Mouse (Mus musculus) skeletal muscle tissue, adult 2 months (tissue): ENCODE measurements around the gene Sec24a.
"Not testable (repeated sequence)": the region's sequence is repeated elsewhere in the genome, so short reads cannot be mapped to it uniquely, and the experiment has no call there.

Source experiments
- DNase-seq: peaks from one replicate; pipeline ENCODE4 v3.0.0-alpha.2; 2012; ENCODE audit warnings: low read depth, low spot score

Sec24a gene

DNA sequence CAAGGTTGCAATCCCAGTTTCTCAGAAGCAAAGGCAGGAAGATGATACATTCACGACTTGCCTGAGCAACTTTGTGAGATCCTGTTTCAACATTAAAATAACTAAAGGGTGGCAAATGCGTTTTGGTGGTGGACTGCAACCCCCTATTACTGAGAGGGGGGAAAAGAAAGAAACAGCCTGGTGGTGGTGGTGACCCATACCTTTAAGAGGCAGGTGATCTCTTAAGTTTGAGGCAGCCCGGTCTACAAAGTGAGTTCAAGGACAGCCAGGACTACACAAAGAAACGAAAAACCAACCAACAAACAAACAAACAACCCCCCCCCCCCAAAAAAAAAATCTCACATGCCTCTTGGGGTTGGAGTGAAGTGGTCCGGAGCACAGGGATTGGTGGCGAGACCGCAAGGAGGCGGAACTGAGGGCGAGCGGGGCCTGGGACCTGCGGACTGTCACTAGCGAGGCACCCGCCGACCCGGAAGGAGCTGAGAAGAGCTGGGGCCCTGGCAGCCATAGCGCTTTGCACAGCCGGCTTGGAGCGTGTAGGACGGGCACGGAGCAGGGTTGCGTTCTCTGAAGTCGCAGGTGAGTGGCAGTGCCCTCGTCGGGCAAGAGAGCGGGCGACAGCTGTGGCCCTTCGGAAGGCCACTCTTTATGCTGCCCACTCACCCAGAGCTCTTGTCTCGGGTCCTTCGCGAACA, at the start of gene Sec24a, which contains the start of gene Sar1b:
Gene Sec24a, minus strand, starts transcription at position 422 of the 695 bp plus-strand sequence.
Gene Sar1b, plus strand, starts transcription at position 475 of the 695 bp plus-strand sequence.
- peak; percentile 88 for DNase-seq

GRCm38 (mm10) chr11:51812022-51812546, 48.6 kb upstream of the Sec24a start:
- no peak for DNase-seq

DNA sequence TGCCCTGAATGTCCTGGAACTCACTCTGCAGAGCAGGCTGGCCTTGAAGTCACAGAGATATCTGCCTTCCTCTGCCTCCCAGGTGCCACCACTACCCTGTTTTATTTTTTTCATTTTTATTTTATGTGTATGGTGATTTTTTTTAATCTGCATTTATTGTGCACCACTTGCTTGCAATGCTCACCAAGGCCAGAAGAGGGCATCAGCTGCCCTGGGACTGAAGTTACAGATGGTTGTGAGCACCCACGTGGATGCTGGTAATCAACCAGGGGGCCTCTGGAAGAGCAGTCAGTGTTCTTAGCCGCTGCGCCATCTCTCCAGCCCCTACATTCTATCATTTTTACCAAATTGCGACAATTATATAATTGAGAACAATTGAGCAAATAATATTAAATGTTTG, 47.8 kb upstream of the Sec24a start:
- DNase-seq: no peak

DNA sequence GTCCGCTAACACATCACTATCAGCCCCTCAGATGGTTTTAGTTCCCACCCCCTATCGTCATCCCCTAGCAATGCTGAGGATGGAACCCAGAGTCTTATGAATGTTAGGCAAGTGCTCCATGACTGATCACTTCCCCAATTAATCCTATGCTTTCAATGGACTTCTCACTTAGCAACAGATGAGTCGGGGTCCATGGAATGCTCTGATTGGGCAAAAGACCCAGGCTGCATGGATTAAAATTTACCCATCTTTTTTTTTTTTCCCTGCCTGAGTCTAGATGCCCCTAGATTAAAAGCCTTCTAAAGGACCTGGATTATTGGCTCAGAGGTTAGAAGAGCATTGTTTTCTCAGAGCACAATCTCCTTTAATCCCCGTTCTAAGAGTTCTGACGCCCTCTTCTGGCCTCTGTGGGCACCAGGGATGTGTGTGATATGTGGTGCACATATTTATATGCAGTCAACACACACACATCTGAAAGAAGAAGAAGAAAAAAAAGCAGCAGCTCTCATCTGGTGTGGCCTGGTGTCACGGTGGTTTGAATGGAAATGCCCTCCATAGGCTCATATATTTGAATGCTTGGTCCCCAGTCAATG, 46.3 kb upstream of the Sec24a start:
- DNase-seq: no peak

- peak; percentile 91 for DNase-seq
These were observed 43.9 kb upstream of the Sec24a start for GRCm38 (mm10) chr11:51807108-51807879.

DNA sequence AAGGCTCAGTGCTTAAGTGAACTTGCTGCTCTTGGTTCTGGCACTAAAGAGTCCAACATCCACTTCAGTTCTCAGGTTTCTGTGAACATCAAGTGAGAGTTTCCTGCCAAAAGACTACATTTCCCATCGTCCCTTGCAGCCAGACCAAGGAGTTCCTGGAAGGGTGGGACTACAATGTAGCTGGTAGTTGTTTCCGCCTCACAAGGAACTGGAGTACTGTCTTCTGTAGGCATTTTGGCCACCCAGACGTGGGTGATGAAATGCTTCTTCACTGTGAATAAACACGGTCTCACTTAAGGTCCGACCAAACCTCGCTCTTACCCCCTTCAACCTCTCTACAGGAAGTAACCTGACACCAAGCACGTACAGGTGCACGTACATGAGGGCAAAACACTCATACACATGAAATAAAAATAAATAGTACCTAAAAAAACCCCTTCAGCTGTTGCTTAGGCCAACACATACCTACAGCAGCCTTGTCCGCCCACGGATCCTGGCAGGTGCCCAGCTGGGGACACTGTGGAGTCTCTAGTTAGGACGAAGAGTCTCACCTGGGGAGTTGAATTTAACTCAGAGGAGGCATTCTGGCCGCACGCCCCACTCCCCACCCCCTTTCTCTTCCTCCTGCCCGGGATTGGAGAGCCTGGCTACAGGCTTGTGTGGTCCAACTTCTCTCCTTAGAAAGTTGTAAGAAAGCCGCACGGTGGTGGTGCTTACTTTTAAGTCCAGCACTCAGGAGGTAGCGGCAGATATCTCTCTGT, 42.0 kb upstream of the Sec24a start:
- peak; percentile 87 for DNase-seq

DNA sequence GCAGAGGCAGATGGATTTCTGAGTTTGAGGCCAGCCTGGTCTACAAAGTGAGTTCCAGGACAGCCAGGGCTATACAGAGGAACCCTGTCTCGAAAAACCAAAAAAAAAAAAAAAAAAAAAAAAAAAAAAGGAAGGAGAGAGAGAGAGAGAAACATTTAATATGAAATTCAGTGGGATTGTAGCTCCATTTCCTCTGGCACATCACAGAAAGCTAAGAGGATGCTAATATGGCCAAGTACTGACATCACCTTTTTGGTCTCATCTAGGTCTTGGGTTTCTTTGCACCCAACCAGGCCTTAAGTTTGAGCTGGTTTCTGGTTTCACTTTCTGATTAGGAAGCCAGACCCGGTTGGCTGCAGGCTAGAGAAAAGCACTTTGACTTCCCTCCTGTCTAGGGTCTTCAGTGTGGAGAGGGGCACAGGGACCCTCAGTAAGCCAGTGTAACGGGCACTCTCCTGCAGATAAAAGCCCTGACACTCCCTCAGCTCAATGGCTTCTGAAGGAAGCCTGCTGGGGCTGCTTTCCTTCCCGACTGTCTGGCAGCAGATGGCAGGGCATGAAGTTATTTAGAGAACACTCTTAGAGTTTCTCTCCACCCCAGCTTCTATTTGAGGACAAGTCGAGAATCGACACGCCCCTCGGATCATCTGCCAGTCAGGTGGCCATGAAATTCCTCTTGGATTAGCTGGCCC, 37.3 kb upstream of the Sec24a start:
- DNase-seq: peak; percentile 77

DNA sequence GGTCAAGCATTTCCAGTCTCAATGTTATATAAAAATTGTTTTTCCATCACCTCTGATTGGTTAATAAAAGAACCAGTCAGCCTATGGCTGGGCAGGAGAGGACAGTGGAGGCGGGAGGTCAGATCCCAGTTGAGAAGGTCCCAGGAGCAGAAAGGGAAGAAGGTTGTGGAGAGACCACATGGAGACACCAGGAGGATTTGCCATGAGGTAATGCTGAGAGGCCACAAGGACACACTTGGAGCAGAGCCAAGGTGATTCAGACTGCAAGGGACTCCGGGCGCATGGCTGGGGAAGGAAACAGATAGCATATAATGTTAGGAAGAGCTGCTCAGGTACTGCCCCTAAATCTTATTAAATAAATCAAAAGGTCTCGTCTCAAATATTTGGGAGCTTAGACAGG, 32.8 kb upstream of the Sec24a start:
- peak; percentile 74 for DNase-seq

GRCm38 (mm10) chr11:51790662-51791061, 27.2 kb upstream of the Sec24a start:
- DNase-seq: no peak

DNA sequence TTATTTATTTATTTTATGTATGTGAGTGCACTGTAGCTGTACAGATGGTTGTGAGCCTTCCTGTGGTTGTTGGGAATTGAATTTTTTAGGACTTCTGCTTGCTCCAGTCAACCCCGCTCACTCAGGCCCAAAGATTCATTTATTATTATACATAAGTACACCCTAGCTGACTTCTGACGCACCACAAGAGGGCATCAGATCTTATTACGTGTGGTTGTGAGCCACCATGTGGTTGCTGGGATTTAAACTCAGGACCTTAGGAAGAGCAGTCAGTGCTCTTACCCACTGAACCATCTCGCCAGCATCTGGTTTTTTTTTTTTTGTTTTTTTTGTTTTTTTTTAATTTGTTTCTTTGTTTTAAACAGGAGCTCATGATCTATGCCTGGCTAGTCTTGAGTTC, 26.3 kb upstream of the Sec24a start:
- not testable (repeated sequence) for DNase-seq

GRCm38 (mm10) chr11:51785926-51786325, 22.5 kb upstream of the Sec24a start:
- DNase-seq: no peak

- no peak for DNase-seq
These were observed 19.3 kb upstream of the Sec24a start for GRCm38 (mm10) chr11:51782721-51783120.

- no peak for DNase-seq
These were observed 17.4 kb upstream of the Sec24a start for GRCm38 (mm10) chr11:51780773-51781267.

DNA sequence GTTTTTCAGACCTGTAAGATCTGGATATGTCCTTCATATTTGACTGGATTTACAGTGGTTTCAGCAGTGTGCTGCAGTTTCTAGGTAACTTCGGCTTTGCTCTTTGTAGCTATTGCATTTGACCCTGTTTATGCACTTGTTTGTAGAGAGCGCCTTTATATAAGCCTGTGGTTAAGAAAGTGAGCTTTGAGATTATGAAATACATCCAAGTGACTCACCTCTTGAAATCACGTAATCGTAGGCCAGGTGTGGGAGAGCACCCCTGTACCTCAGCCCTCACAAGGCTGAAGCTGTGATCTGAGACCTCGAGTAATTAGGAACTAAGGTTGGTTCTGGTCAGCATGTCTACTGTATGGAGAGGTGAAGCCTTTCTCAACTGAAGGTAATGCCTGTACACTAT, 14.0 kb upstream of the Sec24a start:
- no peak for DNase-seq

GRCm38 (mm10) chr11:51775507-51775906, 12.1 kb upstream of the Sec24a start:
- DNase-seq: no peak

DNA sequence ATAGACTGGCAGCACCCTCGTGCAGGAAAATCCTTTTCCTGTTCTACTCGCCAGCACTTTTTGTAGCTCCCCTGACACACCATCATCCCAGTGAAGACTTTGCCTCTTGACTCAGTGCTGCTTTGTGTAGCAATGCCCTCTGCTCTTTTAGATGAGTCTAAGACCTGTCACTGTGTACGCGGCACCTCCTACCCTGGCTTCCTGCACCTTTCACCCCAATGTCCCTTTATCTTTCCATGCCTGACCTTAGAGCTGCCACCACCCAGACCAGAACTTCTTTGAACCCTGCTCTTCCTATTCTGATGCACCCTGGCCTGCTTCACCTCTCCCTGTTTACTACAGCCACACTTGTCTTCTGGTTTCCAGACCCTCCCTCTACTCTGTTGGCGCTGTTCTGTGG, 4.9 kb upstream of the Sec24a start:
- DNase-seq: no peak

GRCm38 (mm10) chr11:51767579-51768220, 4.3 kb upstream of the Sec24a start:
- peak; percentile 94 for DNase-seq

GRCm38 (mm10) chr11:51764816-51765215, 1.4 kb upstream of the Sec24a start:
- DNase-seq: no peak

DNA sequence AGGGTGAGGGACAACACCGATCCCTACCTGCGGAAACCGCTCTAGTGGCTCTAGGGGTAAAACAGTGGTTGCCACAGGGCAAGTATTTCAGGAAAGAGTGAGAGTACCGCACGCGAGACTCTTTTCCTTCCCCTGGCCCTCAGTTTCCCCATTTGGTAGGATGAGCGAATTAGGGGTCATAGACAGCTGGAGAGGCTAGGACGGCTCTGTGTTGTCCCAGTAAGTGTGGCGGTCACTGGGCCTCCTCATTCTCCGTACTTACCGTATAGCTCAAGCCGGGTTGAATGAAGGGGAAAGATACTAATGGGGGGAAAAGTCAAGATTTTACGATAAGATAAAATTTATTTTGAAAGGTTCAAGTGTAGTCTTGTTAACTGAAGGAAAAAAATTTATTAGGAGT, 521 bp upstream of the Sec24a start:
- no peak for DNase-seq

DNA sequence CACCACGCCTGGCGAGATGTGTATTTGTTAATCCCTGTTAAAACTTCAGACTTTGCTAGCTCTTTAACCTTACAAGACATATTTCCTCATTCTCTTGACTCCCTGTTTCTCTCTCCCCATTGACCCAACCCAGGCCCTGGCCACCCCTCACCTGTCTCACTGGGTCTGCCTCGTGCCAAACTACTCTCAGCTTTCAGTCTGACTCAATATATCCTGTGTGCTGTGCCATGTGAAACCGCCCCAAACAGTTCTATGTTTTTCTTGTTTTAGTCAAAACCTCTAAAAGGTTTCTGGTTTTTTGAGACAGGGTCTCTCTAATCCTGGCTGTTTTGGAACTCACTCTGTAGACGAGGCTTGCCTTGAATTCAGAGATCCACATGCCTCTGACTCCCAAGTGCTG, 2.2 kb downstream of the Sec24a start:
- DNase-seq: no peak
